Mouse (Mus musculus) left cerebral cortex, postnatal 36 days (tissue): Measurements from ENCODE around the gene Bcap29. TPM values are rescaled to one million over a fixed set of nuclear protein-coding genes. Genes with fewer than 3 reads are reported as not detected.
A peak's percentile ranks its signal among the peaks of the same experiment; 100 is the strongest.
"Not testable (repeated sequence)": the region's sequence is repeated elsewhere in the genome, so short reads cannot be mapped to it uniquely, and the experiment has no call there.

Experiments used
- DNase-seq, 2 experiments: peaks; one replicate each; pipeline ENCODE4 v3.0.0; 2021 to 2022; ENCODE audit warnings: low spot score in 2 of 2, mixed read lengths in 1 of 2
- intact Hi-C: fragments of 180-260 bp; cut with DNase I; formaldehyde crosslinking; loops from one replicate; pipeline ENCODE4 v1.15.1; 2025
- total RNA-seq, 2 experiments: library from RNA; stranded (reverse); gene quantifications; 2 replicates each; pipeline ENCODE4 v1.2.3; 2021

Bcap29 gene
- total RNA-seq, 2 experiments from 2014 or later, result 38.8 to 39.0 TPM

- peak; percentile 23 to 26 for DNase-seq
Measured at GRCm38 (mm10) chr12:31581319-31581810, 53.1 kb downstream of the Bcap29 start.

GRCm38 (mm10) chr12:31580634-31581318, 53.7 kb downstream of the Bcap29 start:
- intact Hi-C loops, result no loop called here
- DNase-seq, result no peak

More at GRCm38 (mm10) chr12:31581319-31581810, 53.1 kb downstream of the Bcap29 start:
- intact Hi-C loops, result no loop called here

- intact Hi-C loops, result loop anchor here (5.0 kb wide), 1 partner anchor 47 kb away; no protein-coding TSS in a partner anchor
- peak; percentile 23 to 31 for DNase-seq
Measured at GRCm38 (mm10) chr12:31578691-31579476, 55.6 kb downstream of the Bcap29 start.

GRCm38 (mm10) chr12:31574506-31574905, 60.0 kb downstream of the Bcap29 start:
- no peak for DNase-seq
- intact Hi-C loops, result no loop called here

- intact Hi-C loops, result no loop called here
- no peak for DNase-seq
Measured at GRCm38 (mm10) chr12:31569784-31570183, 64.7 kb downstream of the Bcap29 start.

GRCm38 (mm10) chr12:31568661-31569060, 65.8 kb downstream of the Bcap29 start:
- intact Hi-C loops, result no loop called here
- DNase-seq, result no peak

GRCm38 (mm10) chr12:31567535-31567934, 66.9 kb downstream of the Bcap29 start:
- intact Hi-C loops, DNase-seq: not testable (repeated sequence)

GRCm38 (mm10) chr12:31560712-31561111, 73.7 kb downstream of the Bcap29 start:
- intact Hi-C loops, result no loop called here
- no peak for DNase-seq

- DNase-seq, result no peak
- intact Hi-C loops, result no loop called here
Measured at GRCm38 (mm10) chr12:31560002-31560401, 74.5 kb downstream of the Bcap29 start.

GRCm38 (mm10) chr12:31554371-31554770, 80.1 kb downstream of the Bcap29 start:
- no peak for DNase-seq
- intact Hi-C loops, result no loop called here

GRCm38 (mm10) chr12:31551252-31551651, 83.2 kb downstream of the Bcap29 start:
- DNase-seq, result no peak
- intact Hi-C loops, result no loop called here

- intact Hi-C loops, result no loop called here
- no peak for DNase-seq
Measured at GRCm38 (mm10) chr12:31546061-31546460, 88.4 kb downstream of the Bcap29 start.

GRCm38 (mm10) chr12:31545219-31545618, 89.2 kb downstream of the Bcap29 start:
- intact Hi-C loops, result no loop called here

GRCm38 (mm10) chr12:31541541-31541940, 92.9 kb downstream of the Bcap29 start:
- peak in 1 of 2 experiments; percentile 12 for DNase-seq
- intact Hi-C loops, result no loop called here

More at GRCm38 (mm10) chr12:31545219-31545618, 89.2 kb downstream of the Bcap29 start:
- DNase-seq, result no peak

Other genes with a start within 250 kb of the Bcap29 start
- gene Slc26a3, start 243.8 kb downstream of the Bcap29 start, total RNA-seq, result under 1 TPM; 0.15 to 0.43 TPM
- 10 to 100 TPM; 19.8 to 24.8 TPM for gene Cbll1, start 135.0 kb downstream of the Bcap29 start, total RNA-seq
- 1 to 10 TPM; 2.0 to 2.4 TPM for gene Slc26a4, start 74.7 kb downstream of the Bcap29 start, total RNA-seq
- gene Dus4l, start 20.2 kb upstream of the Bcap29 start, total RNA-seq, result 1 to 10 TPM; 6.5 to 8.3 TPM
- gene Cog5, start 20.2 kb upstream of the Bcap29 start, total RNA-seq, result 10 to 100 TPM; 36.7 to 42.1 TPM
- gene Gpr22, start 79.3 kb upstream of the Bcap29 start, total RNA-seq, result 10 to 100 TPM; 49.0 to 49.6 TPM